Mouse (Mus musculus): ENCODE results near the gene Krtap28-10.

DNA sequence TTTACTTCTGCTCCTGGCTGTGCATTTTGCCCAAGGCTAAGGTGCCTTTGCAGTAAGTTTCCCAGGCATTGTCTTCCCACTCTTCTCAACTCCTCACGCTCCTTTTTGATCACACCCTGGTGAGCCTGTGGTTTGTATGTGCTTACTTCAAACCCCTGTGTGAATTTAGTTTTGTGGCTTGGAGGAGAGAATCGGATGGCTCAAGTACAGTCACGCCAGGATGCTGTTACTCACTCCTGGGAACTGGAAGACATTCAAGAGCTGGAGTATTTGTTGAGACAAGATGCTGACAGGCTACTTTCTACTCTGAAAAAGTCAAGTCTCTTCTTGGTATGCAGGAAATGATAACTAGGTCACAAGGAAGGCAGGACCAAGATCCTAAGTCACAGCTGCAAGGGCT, 49.0 kb upstream of the Krtap28-10 start:
- TF ChIP-seq CTCF (IDR thresholded peaks at IDR 0.05; ENCODE audit: low read depth) (no peak), EP300 (IDR thresholded peaks at IDR 0.05; ENCODE audit: low read depth) (no peak)

Measured in heart, postnatal 0 days (tissue).